Mouse (Mus musculus): ENCODE data around the gene Tesmin. TPM values are rescaled to one million over a fixed set of nuclear protein-coding genes. Genes with fewer than 3 reads are reported as not detected.

The Tesmin gene
- polyA plus RNA-seq, 1 experiment, result 0.39 TPM

- Histone ChIP-seq H3K27me3 (ENCODE audit: control insufficient read depth, insufficient read depth, insufficient read length) (no peaks in the 10 kb centered on the region), H3K36me3 (ENCODE audit: control insufficient read depth, insufficient read depth) (peaks cover 43% of the 10 kb centered on the region), H3K4me3 (ENCODE audit: insufficient read depth, poor library complexity, severe bottlenecking) (no peak overlapping the region), H3ac (ENCODE audit: control insufficient read depth, insufficient read length, low read depth) (no peak overlapping the region), H3K79me2 (ENCODE audit: control insufficient read depth, insufficient read depth) (no peaks in the 10 kb centered on the region), H3K79me3 (ENCODE audit: low read depth) (no peaks in the 10 kb centered on the region)
- no peak for TF ChIP-seq MYOG (IDR thresholded peaks at IDR 0.05; ENCODE audit: control insufficient read depth, extremely low read depth, insufficient read length)
- no peak for TF ChIP-seq CTCF (IDR thresholded peaks at IDR 0.05; ENCODE audit: control insufficient read depth, insufficient read depth, insufficient read length)
- TF ChIP-seq MYOD1 (IDR thresholded peaks at IDR 0.05; ENCODE audit: control insufficient read depth, insufficient read length, low read depth), result no peak
- no peak for TF ChIP-seq CEBPB (IDR thresholded peaks at IDR 0.05; ENCODE audit: low read depth)
- no peak for TF ChIP-seq USF1 (IDR thresholded peaks at IDR 0.05; ENCODE audit: low read depth)
- TF ChIP-seq FOSL1 (IDR thresholded peaks at IDR 0.05; ENCODE audit: insufficient read depth, low read length, poor library complexity, severe bottlenecking), result no peak
- TF ChIP-seq MAX (IDR thresholded peaks at IDR 0.05), result no peak
Observed at GRCm38 (mm10) chr19:3359841-3360588, 28.6 kb upstream of the Tesmin start.

- H3K79me3 ChIP-seq (ENCODE audit: low read depth), result no peaks in the 10 kb centered on the region
- TF ChIP-seq MAX (IDR thresholded peaks at IDR 0.05) (no peak), CEBPB (IDR thresholded peaks at IDR 0.05; ENCODE audit: low read depth) (no peak), FOSL1 (IDR thresholded peaks at IDR 0.05; ENCODE audit: insufficient read depth, low read length, poor library complexity, severe bottlenecking) (no peak), CTCF (IDR thresholded peaks at IDR 0.05; ENCODE audit: control insufficient read depth, insufficient read depth, insufficient read length) (no peak), MYOD1 (IDR thresholded peaks at IDR 0.05; ENCODE audit: control insufficient read depth, insufficient read length, low read depth) (no peak), USF1 (IDR thresholded peaks at IDR 0.05; ENCODE audit: low read depth) (no peak), MYOG (IDR thresholded peaks at IDR 0.05; ENCODE audit: control insufficient read depth, extremely low read depth, insufficient read length) (no peak)
- H3K79me2 ChIP-seq (ENCODE audit: control insufficient read depth, insufficient read depth), result no peaks in the 10 kb centered on the region
- H3K27me3 ChIP-seq (ENCODE audit: control insufficient read depth, insufficient read depth, insufficient read length), result no peaks in the 10 kb centered on the region
- H3ac ChIP-seq (ENCODE audit: control insufficient read depth, insufficient read length, low read depth), result no peak overlapping the region
- peaks cover 66% of the 10 kb centered on the region for H3K36me3 ChIP-seq (ENCODE audit: control insufficient read depth, insufficient read depth)
- no peak overlapping the region for H3K4me3 ChIP-seq (ENCODE audit: insufficient read depth, poor library complexity, severe bottlenecking)
Observed at GRCm38 (mm10) chr19:3363510-3363909, 25.1 kb upstream of the Tesmin start.

GRCm38 (mm10) chr19:3365089-3365488, 23.6 kb upstream of the Tesmin start:
- no peak for TF ChIP-seq CEBPB (IDR thresholded peaks at IDR 0.05; ENCODE audit: low read depth)
- TF ChIP-seq MYOG (IDR thresholded peaks at IDR 0.05; ENCODE audit: control insufficient read depth, extremely low read depth, insufficient read length), result no peak
- no peak for TF ChIP-seq MYOD1 (IDR thresholded peaks at IDR 0.05; ENCODE audit: control insufficient read depth, insufficient read length, low read depth)
- TF ChIP-seq MAX (IDR thresholded peaks at IDR 0.05), result no peak
- no peak for TF ChIP-seq CTCF (IDR thresholded peaks at IDR 0.05; ENCODE audit: control insufficient read depth, insufficient read depth, insufficient read length)
- no peak for TF ChIP-seq FOSL1 (IDR thresholded peaks at IDR 0.05; ENCODE audit: insufficient read depth, low read length, poor library complexity, severe bottlenecking)
- no peak for TF ChIP-seq USF1 (IDR thresholded peaks at IDR 0.05; ENCODE audit: low read depth)
- Histone ChIP-seq H3K79me2 (ENCODE audit: control insufficient read depth, insufficient read depth) (no peaks in the 10 kb centered on the region), H3K79me3 (ENCODE audit: low read depth) (no peaks in the 10 kb centered on the region), H3K27me3 (ENCODE audit: control insufficient read depth, insufficient read depth, insufficient read length) (no peaks in the 10 kb centered on the region), H3K36me3 (ENCODE audit: control insufficient read depth, insufficient read depth) (peaks cover 67% of the 10 kb centered on the region), H3K4me3 (ENCODE audit: insufficient read depth, poor library complexity, severe bottlenecking) (no peak overlapping the region), H3ac (ENCODE audit: control insufficient read depth, insufficient read length, low read depth) (no peak overlapping the region)

- Histone ChIP-seq H3K4me3 (ENCODE audit: insufficient read depth, poor library complexity, severe bottlenecking) (no peak overlapping the region), H3ac (ENCODE audit: control insufficient read depth, insufficient read length, low read depth) (no peak overlapping the region), H3K79me2 (ENCODE audit: control insufficient read depth, insufficient read depth) (no peaks in the 10 kb centered on the region), H3K36me3 (ENCODE audit: control insufficient read depth, insufficient read depth) (peaks cover 55% of the 10 kb centered on the region), H3K27me3 (ENCODE audit: control insufficient read depth, insufficient read depth, insufficient read length) (no peaks in the 10 kb centered on the region), H3K79me3 (ENCODE audit: low read depth) (no peaks in the 10 kb centered on the region)
- TF ChIP-seq MAX (IDR thresholded peaks at IDR 0.05), result no peak
- no peak for TF ChIP-seq CTCF (IDR thresholded peaks at IDR 0.05; ENCODE audit: control insufficient read depth, insufficient read depth, insufficient read length)
- no peak for TF ChIP-seq FOSL1 (IDR thresholded peaks at IDR 0.05; ENCODE audit: insufficient read depth, low read length, poor library complexity, severe bottlenecking)
- TF ChIP-seq USF1 (IDR thresholded peaks at IDR 0.05; ENCODE audit: low read depth), result no peak
- no peak for TF ChIP-seq MYOD1 (IDR thresholded peaks at IDR 0.05; ENCODE audit: control insufficient read depth, insufficient read length, low read depth)
- no peak for TF ChIP-seq MYOG (IDR thresholded peaks at IDR 0.05; ENCODE audit: control insufficient read depth, extremely low read depth, insufficient read length)
- TF ChIP-seq CEBPB (IDR thresholded peaks at IDR 0.05; ENCODE audit: low read depth), result no peak
Observed at GRCm38 (mm10) chr19:3368276-3368675, 20.4 kb upstream of the Tesmin start.

GRCm38 (mm10) chr19:3373380-3373779, 15.3 kb upstream of the Tesmin start:
- H3K79me3 ChIP-seq (ENCODE audit: low read depth), result no peaks in the 10 kb centered on the region
- H3K79me2 ChIP-seq (ENCODE audit: control insufficient read depth, insufficient read depth), result no peaks in the 10 kb centered on the region
- H3K4me3 ChIP-seq (ENCODE audit: insufficient read depth, poor library complexity, severe bottlenecking), result no peak overlapping the region
- TF ChIP-seq MYOD1 (IDR thresholded peaks at IDR 0.05; ENCODE audit: control insufficient read depth, insufficient read length, low read depth), result no peak
- no peak for TF ChIP-seq CTCF (IDR thresholded peaks at IDR 0.05; ENCODE audit: control insufficient read depth, insufficient read depth, insufficient read length)
- TF ChIP-seq MYOG (IDR thresholded peaks at IDR 0.05; ENCODE audit: control insufficient read depth, extremely low read depth, insufficient read length), result no peak
- TF ChIP-seq MAX (IDR thresholded peaks at IDR 0.05), result no peak
- TF ChIP-seq CEBPB (IDR thresholded peaks at IDR 0.05; ENCODE audit: low read depth), result no peak
- TF ChIP-seq USF1 (IDR thresholded peaks at IDR 0.05; ENCODE audit: low read depth), result no peak
- TF ChIP-seq FOSL1 (IDR thresholded peaks at IDR 0.05; ENCODE audit: insufficient read depth, low read length, poor library complexity, severe bottlenecking), result no peak
- no peak overlapping the region for H3ac ChIP-seq (ENCODE audit: control insufficient read depth, insufficient read length, low read depth)
- peaks cover 35% of the 10 kb centered on the region for H3K36me3 ChIP-seq (ENCODE audit: control insufficient read depth, insufficient read depth)
- no peaks in the 10 kb centered on the region for H3K27me3 ChIP-seq (ENCODE audit: control insufficient read depth, insufficient read depth, insufficient read length)

Data from C2C12 (cell line).